Mouse (Mus musculus) hindbrain, postnatal 0 days (tissue): ENCODE results near the gene Kcnh1. TPM values are rescaled to one million over a fixed set of nuclear protein-coding genes. Genes with fewer than 3 reads are reported as not detected.
A peak's percentile ranks its signal among the peaks of the same experiment; 100 is the strongest.

ENCODE experiments used
- ATAC-seq: fragments of 200-750 bp; cut with Nextera tagmentation; 2 replicates; pipeline ENCODE4 v1.8.0; 2017; ENCODE audit warnings: mild to moderate bottlenecking, moderate TSS enrichment, moderate library complexity
- DNase-seq: peaks from one replicate; pipeline ENCODE4 v3.0.0-alpha.2; 2015; ENCODE audit warnings: low spot score
- H3K27ac ChIP-seq: fragments of 300-500 bp; sonication (generic); 2 replicates; pipeline ENCODE4 v1.5.1; 2014; ENCODE audit warnings: mild to moderate bottlenecking
- H3K27me3 ChIP-seq: fragments of 300-500 bp; sonication (generic); 2 replicates; pipeline ENCODE4 v1.6.1; 2014; ENCODE audit warnings: low read length, mixed read lengths; ENCODE audit not compliant: insufficient read depth
- H3K36me3 ChIP-seq: fragments of 300-500 bp; sonication (generic); 2 replicates; pipeline ENCODE4 v1.6.1; 2014; ENCODE audit warnings: low read length, mixed read lengths; ENCODE audit not compliant: insufficient read depth
- H3K4me1 ChIP-seq: fragments of 300-500 bp; sonication (generic); 2 replicates; pipeline ENCODE4 v1.6.1; 2014; ENCODE audit warnings: antibody characterized with exemption, low read length, mixed read lengths; ENCODE audit not compliant: insufficient read depth
- H3K4me2 ChIP-seq: fragments of 300-500 bp; sonication (generic); 2 replicates; pipeline ENCODE4 v1.6.1; 2014; ENCODE audit warnings: low read depth, mild to moderate bottlenecking, low read length, moderate library complexity, mixed read lengths
- H3K4me3 ChIP-seq: fragments of 300-500 bp; sonication (generic); 2 replicates; pipeline ENCODE4 v1.5.1; 2014; ENCODE audit warnings: low read length
- H3K9ac ChIP-seq: fragments of 300-500 bp; sonication (generic); replicated peaks from 2 replicates; pipeline ENCODE4 v1.6.1; 2014; ENCODE audit warnings: mild to moderate bottlenecking, low read length, moderate library complexity, mixed read lengths
- H3K9me3 ChIP-seq: fragments of 300-500 bp; sonication (generic); 2 replicates; pipeline ENCODE4 v1.6.1; 2016; ENCODE audit warnings: low read length, mixed read lengths
- CTCF ChIP-seq: IDR thresholded peaks from 2 replicates; pipeline ENCODE4 v1.5.1; 2016; ENCODE audit warnings: antibody characterized with exemption, control low read depth, low read depth
- WGBS: fragments of 180-500 bp; shearing (Covaris S2); extraction: QIAGEN DNeasy Blood & Tissue Kit; methylation state at CpG from one replicate; pipeline ENCODE4 v1.1.7; 2014; 5-methylcytosine and 5-hydroxymethylcytosine counted together
- polyA plus RNA-seq: library from polyadenylated mRNA; unstranded; fragments of >200 nt; fragmentation: Nextera tagmentation; extraction: Ambion mirVana; gene quantifications from 2 replicates; pipeline ENCODE4 v1.2.1, GENCODE M21; 2015
- total RNA-seq: library from RNA; depleted of rRNA; stranded (reverse); fragments of >200 nt; gene quantifications from 2 replicates; pipeline ENCODE4 v1.2.3, GENCODE M21; 2014

The Kcnh1 gene
- total and polyA plus RNA-seq, 2 experiments from 2014 or later = 2.9 to 7.0 TPM

DNA sequence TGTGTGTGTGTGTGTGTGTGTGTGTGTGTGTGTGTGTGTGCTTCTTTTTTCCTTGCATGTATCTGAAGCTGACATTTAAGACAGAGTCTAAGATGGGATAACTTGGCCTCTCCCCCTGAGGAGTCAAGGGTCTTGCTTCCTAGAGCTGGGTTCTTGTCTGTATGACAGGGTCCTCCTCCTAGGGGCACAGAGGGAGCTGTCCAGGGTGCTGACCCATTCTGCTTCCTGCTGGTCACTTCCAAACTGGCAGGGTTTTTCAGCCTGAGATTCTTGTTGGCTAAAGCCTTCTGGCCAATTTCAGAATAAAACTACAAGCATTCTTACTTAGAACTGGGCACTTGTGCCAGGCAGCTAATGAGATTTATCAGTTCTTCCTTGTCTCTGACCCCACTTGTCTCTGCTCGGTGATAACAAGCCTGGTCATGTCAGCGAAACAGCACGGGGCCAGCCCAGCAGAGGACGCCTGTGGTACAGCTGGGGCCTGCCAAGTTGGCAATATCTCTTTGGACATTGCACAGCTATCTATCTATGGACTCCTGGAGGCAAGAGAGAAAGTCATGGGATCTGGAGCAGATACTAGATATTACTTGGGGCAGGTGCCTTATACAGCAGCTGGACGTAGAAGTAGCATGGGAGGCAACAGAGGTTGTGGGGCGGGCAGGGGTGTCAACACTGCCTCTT lies 267.1 kb downstream of the Kcnh1 start:
- H3K4me1 ChIP-seq = no peaks in the 10 kb centered on the region
- no peak overlapping the region for H3K9ac ChIP-seq
- ATAC-seq = no peak
- peak; percentile 45 for DNase-seq
- no peak for TF ChIP-seq CTCF
- H3K27me3 ChIP-seq = no peaks in the 10 kb centered on the region
- H3K36me3 ChIP-seq = no peaks in the 10 kb centered on the region
- 67% methylated on average over 6 of the region's 6 CpGs for WGBS
- H3K27ac ChIP-seq = no peak overlapping the region
- H3K4me2 ChIP-seq = no peak overlapping the region
- H3K9me3 ChIP-seq = no peaks in the 10 kb centered on the region
- no peak overlapping the region for H3K4me3 ChIP-seq

DNA sequence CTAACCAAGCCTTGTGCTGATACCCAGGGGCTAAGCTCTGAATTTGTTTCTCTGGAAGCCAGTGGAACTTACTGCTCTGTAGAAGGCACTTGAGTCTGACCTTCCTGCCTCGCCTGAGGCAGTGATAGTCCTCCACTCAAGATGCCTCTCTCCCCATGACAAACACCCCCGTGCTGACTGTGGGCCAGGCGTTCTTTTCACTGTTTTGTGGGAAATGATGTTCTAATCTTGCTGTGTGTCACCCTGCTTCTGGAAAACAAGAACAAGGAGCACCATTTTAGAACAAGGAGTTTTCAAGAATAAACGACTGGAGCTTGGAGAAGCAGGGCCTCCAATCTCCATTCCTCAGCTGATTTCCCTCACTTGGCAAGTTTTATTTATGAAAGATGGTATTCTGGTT lies 273.2 kb downstream of the Kcnh1 start:
- ATAC-seq (no peak), DNase-seq (no peak)
- no peak for TF ChIP-seq CTCF
- Histone ChIP-seq H3K27ac (no peak overlapping the region), H3K4me2 (no peak overlapping the region), H3K27me3 (no peaks in the 10 kb centered on the region), H3K4me1 (no peaks in the 10 kb centered on the region), H3K36me3 (no peaks in the 10 kb centered on the region), H3K9me3 (no peaks in the 10 kb centered on the region), H3K9ac (no peak overlapping the region), H3K4me3 (no peak overlapping the region)
- WGBS = 82% methylated on average over 4 of the region's 4 CpGs

DNA sequence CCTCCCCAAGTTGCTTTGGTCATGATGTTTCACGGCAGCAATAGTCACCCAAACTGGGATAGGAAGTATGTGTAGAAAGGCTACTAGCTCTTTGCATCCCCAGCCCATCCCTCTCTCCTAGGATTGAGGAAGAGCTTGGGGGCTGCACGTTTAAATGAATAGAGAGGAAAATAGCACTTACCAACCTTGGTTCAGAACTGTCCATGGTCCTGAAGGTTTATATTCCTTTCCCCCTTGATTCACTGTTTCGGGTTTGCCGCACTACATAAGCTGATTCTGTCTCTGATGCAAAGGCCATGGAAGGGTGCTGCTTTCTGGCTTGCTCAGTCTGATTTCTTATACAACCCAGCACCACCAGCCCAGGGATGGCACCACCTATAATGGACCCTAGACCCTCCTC lies 281.8 kb downstream of the Kcnh1 start:
- DNase-seq (no peak), ATAC-seq (no peak)
- Histone ChIP-seq H3K27me3 (no peaks in the 10 kb centered on the region), H3K27ac (no peak overlapping the region), H3K9ac (no peak overlapping the region), H3K4me2 (no peak overlapping the region), H3K4me1 (no peaks in the 10 kb centered on the region), H3K9me3 (no peaks in the 10 kb centered on the region), H3K4me3 (no peak overlapping the region), H3K36me3 (no peaks in the 10 kb centered on the region)
- TF ChIP-seq CTCF = no peak
- WGBS = 65% methylated on average over 4 of the region's 4 CpGs

DNA sequence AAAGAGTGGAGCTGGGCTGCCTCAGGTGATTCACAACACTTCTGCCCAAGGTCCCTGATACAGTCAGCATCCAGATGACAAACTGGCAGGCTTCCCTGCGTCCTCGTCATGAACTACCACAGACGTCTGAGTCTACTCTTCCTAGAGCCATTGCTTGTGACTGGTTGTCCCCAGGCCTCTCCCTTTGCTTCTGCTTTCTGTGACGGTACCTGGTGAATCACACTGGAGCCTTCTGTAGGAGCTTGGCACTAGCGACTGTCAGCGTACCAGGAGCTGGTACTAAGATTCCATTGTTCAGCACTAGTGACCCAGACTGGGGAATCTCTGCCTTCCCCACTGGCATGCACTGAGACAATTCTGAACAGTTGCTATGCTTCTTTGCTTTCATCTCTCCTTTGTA lies 282.6 kb downstream of the Kcnh1 start:
- 88% methylated on average over 6 of the region's 6 CpGs for WGBS
- H3K4me2 ChIP-seq = no peak overlapping the region
- TF ChIP-seq CTCF = no peak
- H3K36me3 ChIP-seq = no peaks in the 10 kb centered on the region
- no peaks in the 10 kb centered on the region for H3K27me3 ChIP-seq
- H3K4me3 ChIP-seq = no peak overlapping the region
- no peak for ATAC-seq
- H3K4me1 ChIP-seq = no peaks in the 10 kb centered on the region
- no peak overlapping the region for H3K27ac ChIP-seq
- no peak overlapping the region for H3K9ac ChIP-seq
- no peak for DNase-seq
- no peaks in the 10 kb centered on the region for H3K9me3 ChIP-seq

DNA sequence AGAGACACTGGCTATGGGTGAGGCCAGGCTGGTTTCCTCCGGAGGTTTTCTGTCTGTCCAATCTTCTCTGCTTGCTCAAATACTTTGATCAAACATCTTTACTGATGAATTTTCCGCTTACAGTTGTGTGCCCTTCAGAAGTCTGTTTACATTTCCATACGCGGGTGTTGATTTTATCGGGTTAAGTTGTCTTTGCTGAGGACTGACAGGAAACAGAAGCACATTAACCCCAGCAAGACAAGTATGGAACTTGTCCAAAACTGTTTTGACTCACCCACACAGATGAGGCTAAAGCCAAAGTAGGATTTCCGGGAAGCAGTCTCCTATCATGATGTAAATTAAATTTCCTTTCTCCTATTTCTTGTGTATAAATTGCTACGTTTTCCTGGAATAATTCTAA lies 286.1 kb downstream of the Kcnh1 start:
- Histone ChIP-seq H3K4me2 (no peak overlapping the region), H3K9ac (no peak overlapping the region), H3K9me3 (no peaks in the 10 kb centered on the region), H3K4me3 (no peak overlapping the region), H3K27ac (no peak overlapping the region), H3K36me3 (no peaks in the 10 kb centered on the region), H3K4me1 (no peaks in the 10 kb centered on the region), H3K27me3 (no peaks in the 10 kb centered on the region)
- DNase-seq (no peak), ATAC-seq (no peak)
- 70% methylated on average over 7 of the region's 7 CpGs for WGBS
- no peak for TF ChIP-seq CTCF

DNA sequence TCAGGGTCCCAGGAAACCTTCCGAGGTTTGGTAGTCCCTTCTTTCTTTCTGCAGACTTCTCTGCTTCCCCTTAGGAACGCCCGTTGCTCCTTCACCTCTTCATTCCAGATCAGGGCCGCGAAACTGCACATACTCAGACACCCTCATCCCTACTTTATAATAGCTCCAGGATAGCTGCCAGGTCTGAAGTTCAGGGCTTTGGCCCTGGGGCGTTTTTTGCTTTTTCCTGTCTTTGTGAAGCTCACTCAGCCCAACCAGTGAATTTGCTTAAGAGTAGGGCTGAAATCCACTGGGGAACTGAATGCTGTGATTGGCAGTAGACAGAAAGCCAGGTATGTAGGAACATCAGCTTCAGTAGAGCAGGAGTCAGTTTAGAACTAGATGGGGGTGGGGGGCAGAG lies 287.0 kb downstream of the Kcnh1 start:
- H3K9me3 ChIP-seq = no peaks in the 10 kb centered on the region
- no peaks in the 10 kb centered on the region for H3K4me1 ChIP-seq
- no peak for DNase-seq
- no peak for TF ChIP-seq CTCF
- no peaks in the 10 kb centered on the region for H3K36me3 ChIP-seq
- H3K4me2 ChIP-seq = no peak overlapping the region
- no peak overlapping the region for H3K27ac ChIP-seq
- H3K9ac ChIP-seq = no peak overlapping the region
- H3K4me3 ChIP-seq = no peak overlapping the region
- WGBS = 67% methylated on average over 6 of the region's 6 CpGs
- no peaks in the 10 kb centered on the region for H3K27me3 ChIP-seq
- no peak for ATAC-seq

DNA sequence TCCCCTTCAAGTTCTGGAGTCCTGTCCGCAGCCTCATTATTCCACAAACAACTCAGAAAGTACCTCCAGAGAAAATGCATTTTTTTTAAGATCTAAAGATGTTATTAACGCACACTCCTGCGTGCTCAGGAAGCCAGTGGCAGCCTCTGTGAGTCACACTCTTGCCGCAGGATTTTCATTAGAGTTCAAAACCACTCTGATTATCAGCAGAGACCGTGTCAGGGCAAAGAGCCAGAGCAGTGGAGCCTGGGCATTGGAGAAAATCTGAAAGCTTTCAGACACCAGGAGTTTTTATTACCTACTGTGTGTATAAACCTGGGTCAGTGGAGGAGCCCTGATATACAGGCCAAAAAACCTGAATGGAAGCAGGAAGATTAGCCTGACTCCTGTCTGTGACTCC lies 287.6 kb downstream of the Kcnh1 start:
- H3K4me2 ChIP-seq = no peak overlapping the region
- H3K9ac ChIP-seq = no peak overlapping the region
- H3K27me3 ChIP-seq = no peaks in the 10 kb centered on the region
- DNase-seq = no peak
- TF ChIP-seq CTCF = no peak
- ATAC-seq = no peak
- H3K36me3 ChIP-seq = no peaks in the 10 kb centered on the region
- no peak overlapping the region for H3K27ac ChIP-seq
- WGBS = 66% methylated on average over 5 of the region's 5 CpGs
- H3K4me3 ChIP-seq = no peak overlapping the region
- no peaks in the 10 kb centered on the region for H3K9me3 ChIP-seq
- no peaks in the 10 kb centered on the region for H3K4me1 ChIP-seq
